Mouse (Mus musculus): Measurements from ENCODE around the gene Malsu1.

DNA sequence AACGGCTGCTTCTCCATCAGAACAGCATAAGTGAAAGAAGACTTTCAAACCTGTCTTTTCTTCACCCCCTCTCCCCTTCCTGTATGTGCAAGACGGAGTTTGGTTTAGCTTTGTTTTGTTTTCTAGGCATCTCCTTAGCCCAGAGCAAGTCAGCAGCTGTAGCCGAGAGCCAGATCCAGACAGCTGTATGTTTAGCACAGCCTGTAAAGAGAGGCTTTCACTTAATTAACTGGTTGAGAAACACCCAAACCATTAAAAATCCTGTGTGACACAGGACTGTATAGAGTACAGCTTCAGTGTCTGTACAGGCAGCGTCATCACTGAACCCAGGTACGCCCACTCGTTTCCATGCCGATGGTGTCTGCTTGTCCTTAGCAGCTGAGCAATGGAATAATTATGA is 48.3 kb upstream of the Malsu1 start:
- no peak for TF ChIP-seq POLR2A (IDR thresholded peaks at IDR 0.05; ENCODE audit: borderline replicate concordance, low read depth, low read length)
- no peak for TF ChIP-seq CTCF (IDR thresholded peaks at IDR 0.05; ENCODE audit: low read depth, low read length)
